Mouse (Mus musculus) limb, embryonic 13.5 days (tissue): ENCODE results near the gene Slc44a1. TPM values are rescaled to one million over a fixed set of nuclear protein-coding genes. Genes with fewer than 3 reads are reported as not detected.

ENCODE experiments used
- ATAC-seq: fragments of 200-750 bp; cut with Nextera tagmentation; 2 replicates; pipeline ENCODE4 v1.8.0; 2017; ENCODE audit warnings: low read depth, moderate number of reproducible peaks, moderate TSS enrichment; ENCODE audit not compliant: low FRiP score
- H3K27ac ChIP-seq: fragments of 300-500 bp; sonication (generic); 2 replicates; pipeline ENCODE4 v1.5.1; 2015; ENCODE audit warnings: inconsistent platforms, mild to moderate bottlenecking, moderate library complexity
- H3K27me3 ChIP-seq: fragments of 300-500 bp; sonication (generic); 2 replicates; pipeline ENCODE4 v1.6.1; 2015; ENCODE audit warnings: mild to moderate bottlenecking, inconsistent platforms
- H3K36me3 ChIP-seq: fragments of 300-500 bp; sonication (generic); 2 replicates; pipeline ENCODE4 v1.6.1; 2015; ENCODE audit warnings: inconsistent platforms, mild to moderate bottlenecking, moderate library complexity
- H3K4me1 ChIP-seq: fragments of 300-500 bp; sonication (generic); 2 replicates; pipeline ENCODE4 v1.6.1; 2015; ENCODE audit warnings: inconsistent platforms
- H3K4me2 ChIP-seq: fragments of 300-500 bp; sonication (generic); replicated peaks from 2 replicates; pipeline ENCODE4 v1.6.1; 2015; ENCODE audit warnings: inconsistent platforms, mild to moderate bottlenecking, moderate library complexity
- H3K4me3 ChIP-seq: fragments of 300-500 bp; sonication (generic); 2 replicates; pipeline ENCODE4 v1.5.1; 2015; ENCODE audit warnings: moderate library complexity, mild to moderate bottlenecking, inconsistent platforms
- H3K9ac ChIP-seq: fragments of 300-500 bp; sonication (generic); 2 replicates; pipeline ENCODE4 v1.6.1; 2015; ENCODE audit warnings: mild to moderate bottlenecking, inconsistent platforms
- H3K9me3 ChIP-seq: fragments of 300-500 bp; sonication (generic); 2 replicates; pipeline ENCODE4 v1.6.1; 2016; ENCODE audit warnings: inconsistent platforms
- WGBS: fragments of 180-500 bp; shearing (Covaris S2); methylation state at CpG from one replicate; pipeline ENCODE4 v1.1.7; 2015; 5-methylcytosine and 5-hydroxymethylcytosine counted together
- polyA plus RNA-seq: library from polyadenylated mRNA; unstranded; fragments of >200 nt; fragmentation: Nextera tagmentation; extraction: Ambion mirVana; gene quantifications from 2 replicates; pipeline ENCODE4 v1.2.1, GENCODE M21; 2015

Gene Slc44a1
- polyA plus RNA-seq, 1 experiment from 2014 or later, result 30.9 TPM

- H3K9me3 ChIP-seq, result no peaks in the 10 kb centered on the region
- H3K36me3 ChIP-seq, result peaks cover 2% of the 10 kb centered on the region; the same call in 1 of the 2 replicates
- H3K4me3 ChIP-seq, result no peak overlapping the region
- no peak overlapping the region for H3K27ac ChIP-seq
- no peak for ATAC-seq
- no peak overlapping the region for H3K4me2 ChIP-seq
- WGBS, result 84% methylated on average over 8 of the region's 8 CpGs
- H3K27me3 ChIP-seq, result no peaks in the 10 kb centered on the region
- 0 out of 2 replicates have a peak, but pooled peaks cover 4% of the 10 kb centered on the region for H3K4me1 ChIP-seq
- no peak overlapping the region for H3K9ac ChIP-seq
Observed at GRCm38 (mm10) chr4:53522655-53523054, 82.4 kb downstream of the Slc44a1 start.

DNA sequence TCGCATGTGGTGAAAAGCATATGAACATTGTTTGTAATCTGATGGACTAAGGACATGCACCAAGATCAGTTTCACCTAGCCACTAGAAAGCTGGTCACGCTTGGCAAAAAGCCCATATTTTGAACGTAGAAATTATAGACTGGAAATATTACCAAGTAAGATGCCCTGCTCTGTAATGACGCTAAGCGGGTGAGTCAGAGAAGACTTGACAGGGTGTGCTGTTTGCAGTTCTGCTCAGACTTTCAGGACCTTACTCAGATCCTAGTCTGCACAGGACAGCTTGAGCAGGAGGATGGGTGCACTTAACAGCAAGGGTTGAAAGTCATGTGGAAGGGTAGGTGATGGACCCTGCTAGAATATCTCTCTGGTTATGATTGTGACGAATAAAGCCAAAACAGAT, 85.3 kb downstream of the Slc44a1 start:
- H3K36me3 ChIP-seq, result peaks cover 3% of the 10 kb centered on the region; the same call in 1 of the 2 replicates
- WGBS, result 86% methylated on average over 6 of the region's 6 CpGs
- ATAC-seq, result no peak

GRCm38 (mm10) chr4:53525994-53526393, 85.8 kb downstream of the Slc44a1 start:
- no peak overlapping the region for H3K27ac ChIP-seq
- 0 out of 2 replicates have a peak, but pooled peaks cover 4% of the 10 kb centered on the region for H3K4me1 ChIP-seq
- H3K4me2 ChIP-seq, result no peak overlapping the region
- ATAC-seq, result no peak
- H3K27me3 ChIP-seq, result no peaks in the 10 kb centered on the region
- 89% methylated on average over 1 of the region's 1 CpGs for WGBS
- no peak overlapping the region for H3K9ac ChIP-seq
- H3K4me3 ChIP-seq, result no peak overlapping the region
- no peaks in the 10 kb centered on the region for H3K9me3 ChIP-seq
- peaks cover 3% of the 10 kb centered on the region; the same call in 1 of the 2 replicates for H3K36me3 ChIP-seq

More for the DNA sequence above, 85.3 kb downstream of the Slc44a1 start:
- H3K27me3 ChIP-seq, result no peaks in the 10 kb centered on the region
- no peak overlapping the region for H3K27ac ChIP-seq
- no peak overlapping the region for H3K9ac ChIP-seq
- 0 out of 2 replicates have a peak, but pooled peaks cover 4% of the 10 kb centered on the region for H3K4me1 ChIP-seq
- no peak overlapping the region for H3K4me3 ChIP-seq
- no peak overlapping the region for H3K4me2 ChIP-seq
- no peaks in the 10 kb centered on the region for H3K9me3 ChIP-seq

- H3K4me1 ChIP-seq, result 0 out of 2 replicates have a peak, but pooled peaks cover 4% of the 10 kb centered on the region
- H3K27me3 ChIP-seq, result no peaks in the 10 kb centered on the region
- WGBS, result 66% methylated on average over 2 of the region's 2 CpGs
- no peak for ATAC-seq
- no peak overlapping the region for H3K4me3 ChIP-seq
- H3K36me3 ChIP-seq, result peaks cover 5% of the 10 kb centered on the region; the same call in 1 of the 2 replicates
- H3K27ac ChIP-seq, result no peak overlapping the region
- no peak overlapping the region for H3K9ac ChIP-seq
- no peaks in the 10 kb centered on the region for H3K9me3 ChIP-seq
- no peak overlapping the region for H3K4me2 ChIP-seq
Observed at GRCm38 (mm10) chr4:53526446-53526845, 86.2 kb downstream of the Slc44a1 start.

GRCm38 (mm10) chr4:53535795-53536194, 95.6 kb downstream of the Slc44a1 start:
- Histone ChIP-seq H3K36me3 (peaks cover 7% of the 10 kb centered on the region), H3K27me3 (no peaks in the 10 kb centered on the region), H3K4me2 (no peak overlapping the region), H3K27ac (no peak overlapping the region), H3K9me3 (no peaks in the 10 kb centered on the region), H3K4me3 (no peak overlapping the region), H3K4me1 (no peaks in the 10 kb centered on the region), H3K9ac (no peak overlapping the region)
- no peak for ATAC-seq
- WGBS, result 77% methylated on average over 12 of the region's 12 CpGs

DNA sequence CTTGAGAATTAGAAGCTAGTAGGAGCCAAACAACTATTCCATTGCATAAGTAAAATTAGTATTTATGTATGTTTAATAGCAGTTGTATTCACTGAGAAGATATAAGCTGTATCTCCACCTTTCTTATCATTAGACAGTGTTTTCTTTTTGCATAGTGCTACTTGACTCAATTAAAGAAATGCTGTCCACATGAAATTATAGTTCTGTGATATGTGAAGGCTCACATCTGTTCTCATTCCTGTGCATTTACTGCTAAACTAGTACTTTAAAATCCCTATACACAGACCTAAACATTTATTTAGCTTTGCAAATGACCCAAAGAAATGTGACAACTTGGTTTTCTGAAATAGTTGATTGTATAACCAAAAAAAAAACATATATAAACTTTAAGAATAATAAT, 96.9 kb downstream of the Slc44a1 start:
- H3K27me3 ChIP-seq, result no peaks in the 10 kb centered on the region
- no peaks in the 10 kb centered on the region for H3K9me3 ChIP-seq
- H3K4me1 ChIP-seq, result no peaks in the 10 kb centered on the region
- no peak overlapping the region for H3K4me2 ChIP-seq
- peaks cover 11% of the 10 kb centered on the region for H3K36me3 ChIP-seq
- no peak overlapping the region for H3K9ac ChIP-seq
- H3K4me3 ChIP-seq, result no peak overlapping the region
- no peak for ATAC-seq
- no peak overlapping the region for H3K27ac ChIP-seq

DNA sequence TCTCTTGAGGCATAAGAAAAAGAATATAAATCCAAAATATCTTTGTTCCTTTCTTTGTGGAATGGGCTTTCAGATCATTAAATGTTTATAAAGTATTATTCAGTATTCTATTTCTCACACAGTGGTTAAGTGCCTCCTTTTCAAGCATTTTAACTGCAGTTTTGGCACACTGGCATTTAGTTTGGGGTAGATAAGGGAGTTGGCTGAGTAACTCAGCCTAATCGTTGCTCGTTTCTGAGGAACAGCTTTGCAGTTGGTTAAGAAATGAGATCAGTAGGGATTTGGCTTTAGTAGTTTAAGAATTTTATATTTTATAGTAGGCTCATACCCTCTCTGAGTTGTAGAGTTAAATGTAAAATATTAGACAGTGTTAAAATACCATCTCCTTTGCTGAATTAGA, 97.3 kb downstream of the Slc44a1 start:
- no peak overlapping the region for H3K27ac ChIP-seq
- no peak for ATAC-seq
- no peaks in the 10 kb centered on the region for H3K4me1 ChIP-seq
- H3K27me3 ChIP-seq, result no peaks in the 10 kb centered on the region
- WGBS, result 68% methylated on average over 2 of the region's 2 CpGs
- no peak overlapping the region for H3K4me2 ChIP-seq
- H3K9ac ChIP-seq, result no peak overlapping the region
- H3K36me3 ChIP-seq, result peaks cover 15% of the 10 kb centered on the region
- no peak overlapping the region for H3K4me3 ChIP-seq
- no peaks in the 10 kb centered on the region for H3K9me3 ChIP-seq

GRCm38 (mm10) chr4:53538600-53538999, 98.4 kb downstream of the Slc44a1 start:
- ATAC-seq, result no peak
- no peaks in the 10 kb centered on the region for H3K27me3 ChIP-seq
- no peak overlapping the region for H3K4me3 ChIP-seq
- 94% methylated on average over 11 of the region's 11 CpGs for WGBS
- no peaks in the 10 kb centered on the region for H3K9me3 ChIP-seq
- H3K4me1 ChIP-seq, result no peaks in the 10 kb centered on the region
- H3K4me2 ChIP-seq, result no peak overlapping the region
- peaks cover 23% of the 10 kb centered on the region for H3K36me3 ChIP-seq
- no peak overlapping the region for H3K27ac ChIP-seq
- H3K9ac ChIP-seq, result no peak overlapping the region

- H3K4me3 ChIP-seq, result no peak overlapping the region
- no peak overlapping the region for H3K4me2 ChIP-seq
- no peaks in the 10 kb centered on the region for H3K4me1 ChIP-seq
- no peak overlapping the region for H3K9ac ChIP-seq
- H3K9me3 ChIP-seq, result no peaks in the 10 kb centered on the region
- no peak for ATAC-seq
- no peak overlapping the region for H3K27ac ChIP-seq
- peaks cover 28% of the 10 kb centered on the region for H3K36me3 ChIP-seq
- WGBS, result 92% methylated on average over 11 of the region's 11 CpGs
- H3K27me3 ChIP-seq, result no peaks in the 10 kb centered on the region
Observed at GRCm38 (mm10) chr4:53539929-53540328, 99.7 kb downstream of the Slc44a1 start.

- Histone ChIP-seq H3K4me3 (no peak overlapping the region), H3K4me2 (no peak overlapping the region), H3K36me3 (peaks cover 47% of the 10 kb centered on the region), H3K27ac (no peak overlapping the region), H3K9ac (no peak overlapping the region), H3K9me3 (no peaks in the 10 kb centered on the region), H3K27me3 (no peaks in the 10 kb centered on the region), H3K4me1 (no peaks in the 10 kb centered on the region)
- WGBS, result 88% methylated on average over 8 of the region's 8 CpGs
- no peak for ATAC-seq
Observed at GRCm38 (mm10) chr4:53543421-53543820, 103.2 kb downstream of the Slc44a1 start.

GRCm38 (mm10) chr4:53544889-53545288, 104.7 kb downstream of the Slc44a1 start:
- ATAC-seq, result no peak
- no peaks in the 10 kb centered on the region for H3K9me3 ChIP-seq
- no peak overlapping the region for H3K4me3 ChIP-seq
- no peak overlapping the region for H3K4me2 ChIP-seq
- no peak overlapping the region for H3K9ac ChIP-seq
- peaks cover 42% of the 10 kb centered on the region for H3K36me3 ChIP-seq
- H3K27me3 ChIP-seq, result no peaks in the 10 kb centered on the region
- WGBS, result 88% methylated on average over 1 of the region's 1 CpGs
- H3K27ac ChIP-seq, result no peak overlapping the region
- no peaks in the 10 kb centered on the region for H3K4me1 ChIP-seq

GRCm38 (mm10) chr4:53547381-53547780, 107.2 kb downstream of the Slc44a1 start:
- Histone ChIP-seq H3K4me1 (0 out of 2 replicates have a peak, but pooled peaks cover 2% of the 10 kb centered on the region), H3K27ac (no peak overlapping the region), H3K9me3 (no peaks in the 10 kb centered on the region), H3K36me3 (peaks cover 37% of the 10 kb centered on the region), H3K4me2 (no peak overlapping the region), H3K27me3 (no peaks in the 10 kb centered on the region), H3K9ac (no peak overlapping the region), H3K4me3 (no peak overlapping the region)
- WGBS, result 95% methylated on average over 5 of the region's 5 CpGs
- ATAC-seq, result no peak

DNA sequence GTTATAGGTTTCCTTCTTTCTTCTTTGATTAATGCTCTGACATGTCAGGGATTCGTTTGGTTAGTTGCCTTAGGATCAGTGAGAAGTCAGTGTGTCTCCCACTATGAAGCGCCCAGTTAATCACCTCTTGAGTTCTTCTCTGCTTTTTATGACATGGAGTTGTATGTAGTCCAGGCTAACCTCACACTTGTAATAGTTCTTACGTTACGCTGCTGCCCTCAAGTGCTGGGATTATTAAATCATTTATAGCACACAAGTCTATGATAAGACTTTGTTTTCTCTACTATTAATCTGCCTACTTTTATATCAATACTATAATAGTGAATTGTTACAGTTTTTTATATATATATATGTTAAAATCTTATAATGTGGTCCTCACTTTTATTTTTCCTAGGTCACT, 109.2 kb downstream of the Slc44a1 start:
- Histone ChIP-seq H3K9me3 (no peaks in the 10 kb centered on the region), H3K4me2 (no peak overlapping the region), H3K36me3 (peaks cover 28% of the 10 kb centered on the region), H3K9ac (no peak overlapping the region), H3K4me3 (no peak overlapping the region), H3K27ac (no peak overlapping the region), H3K27me3 (no peaks in the 10 kb centered on the region), H3K4me1 (peaks cover 11% of the 10 kb centered on the region; the same call in 1 of the 2 replicates)
- ATAC-seq, result no peak
- 65% methylated on average over 4 of the region's 4 CpGs for WGBS
